Mouse (Mus musculus) ES-E14 (cell line): ENCODE measurements around the gene Aldob. TPM values are rescaled to one million over a fixed set of nuclear protein-coding genes. Genes with fewer than 3 reads are reported as not detected.
"Not testable (repeated sequence)": the region's sequence is repeated elsewhere in the genome, so short reads cannot be mapped to it uniquely, and the experiment has no call there.

Source experiments
- DNase-seq: peaks from one replicate; pipeline ENCODE4 v3.0.0-alpha.2; 2013; ENCODE audit warnings: low read depth, low spot score
- H3K27ac ChIP-seq: 2 replicates; pipeline ENCODE4 v1.5.1; 2012; ENCODE audit warnings: low read depth, mild to moderate bottlenecking, low read length, moderate library complexity, mixed read lengths; ENCODE audit not compliant: poor library complexity, insufficient read depth, severe bottlenecking
- H3K36me3 ChIP-seq: 2 replicates; pipeline ENCODE4 v1.6.1; 2012; ENCODE audit warnings: mild to moderate bottlenecking, low read length, moderate library complexity, mixed read lengths; ENCODE audit not compliant: control insufficient read depth, poor library complexity, insufficient read depth, severe bottlenecking
- H3K4me1 ChIP-seq, 2 experiments: fragments of 150-350 bp in 1 of 2; sonication (generic) in 1 of 2; 2 replicates each; pipeline ENCODE4 v1.6.1; 2012; ENCODE audit warnings: low read length in 2 of 2, mild to moderate bottlenecking in 1 of 2, mixed read lengths in 1 of 2; ENCODE audit not compliant: control insufficient read depth in 2 of 2, insufficient read depth in 2 of 2, poor library complexity in 1 of 2
- H3K4me3 ChIP-seq, 2 experiments: fragments of 150-350 bp in 1 of 2; sonication (generic) in 1 of 2; 2 replicates each; pipeline ENCODE4 v1.5.1; 2012; ENCODE audit warnings: low read length in 2 of 2, low read depth in 1 of 2, mild to moderate bottlenecking in 1 of 2, mixed read lengths in 1 of 2; ENCODE audit not compliant: insufficient read depth in 1 of 2, poor library complexity in 1 of 2, severe bottlenecking in 1 of 2
- H3K9ac ChIP-seq: 2 replicates; pipeline ENCODE4 v1.6.1; 2012; ENCODE audit warnings: low read depth, mild to moderate bottlenecking, low read length, mixed read lengths; ENCODE audit not compliant: poor library complexity, insufficient read depth, severe bottlenecking
- H3K9me3 ChIP-seq: fragments of 150-350 bp; sonication (generic); 2 replicates; pipeline ENCODE4 v1.6.1; 2012; ENCODE audit warnings: low read depth, mild to moderate bottlenecking, low read length; ENCODE audit not compliant: control insufficient read depth, insufficient read depth
- CHD2 ChIP-seq: IDR thresholded peaks from 2 replicates; pipeline ENCODE4 v1.6.1; 2014; ENCODE audit warnings: mild to moderate bottlenecking, low read depth, low read length, inconsistent platforms
- HCFC1 ChIP-seq: IDR thresholded peaks from 2 replicates; pipeline ENCODE4 v1.6.1; 2012; ENCODE audit warnings: low read length, inconsistent platforms, borderline replicate concordance; ENCODE audit not compliant: insufficient read depth
- MAFK ChIP-seq: IDR thresholded peaks from 2 replicates; pipeline ENCODE4 v1.6.1; 2014; ENCODE audit warnings: mild to moderate bottlenecking, low read depth, low read length, inconsistent platforms; ENCODE audit not compliant: insufficient read depth
- ZC3H11A ChIP-seq: IDR thresholded peaks from 2 replicates; pipeline ENCODE4 v1.6.1; 2012; ENCODE audit warnings: low read depth, mild to moderate bottlenecking, inconsistent platforms, low read length, borderline replicate concordance
- ZNF384 ChIP-seq: IDR thresholded peaks from 2 replicates; pipeline ENCODE4 v1.6.1; 2012; ENCODE audit warnings: low read depth, low read length, inconsistent platforms
- in situ Hi-C, 2 experiments: fragments of 600-800 bp; cut with MboI; formaldehyde crosslinking; loops; one replicate each; pipeline ENCODE4 v1.15.1; 2025; ENCODE audit warnings: low sequenced_read_pairs in 2 of 2, inconsistent platforms in 1 of 2; ENCODE audit not compliant: unreplicated experiment in 2 of 2
- total RNA-seq: library from RNA; depleted of rRNA; stranded (reverse); fragments of 300-350 nt; gene quantifications from 2 replicates; pipeline ENCODE4 v1.2.3, GENCODE M21; 2012

The Aldob gene
- total RNA-seq, 1 experiment, result not detected

- Histone ChIP-seq H3K9me3 (no peaks in the 10 kb centered on the region), H3K27ac (no peak overlapping the region), H3K4me1 (peaks cover 0 to 2% of the 10 kb centered on the region in 2 experiments; a peak in 2 of 4 replicates), H3K36me3 (peaks cover 9% of the 10 kb centered on the region), H3K4me3 (no peak overlapping the region), H3K9ac (no peak overlapping the region)
- no peak for DNase-seq
- in situ Hi-C loops, result no loop called here
- TF ChIP-seq HCFC1, result no peak
- TF ChIP-seq ZNF384, result no peak
Measured at GRCm38 (mm10) chr4:49514441-49514840, 34.9 kb downstream of the Aldob start.

GRCm38 (mm10) chr4:49512636-49513035 is 36.7 kb downstream of the Aldob start:
- H3K4me3 ChIP-seq, result no peak overlapping the region
- in situ Hi-C loops, result no loop called here
- no peak for DNase-seq
- peaks cover 9% of the 10 kb centered on the region for H3K36me3 ChIP-seq
- no peak overlapping the region for H3K9ac ChIP-seq
- H3K4me1 ChIP-seq, result no peaks in the 10 kb centered on the region; a peak in 1 of 4 replicates
- H3K9me3 ChIP-seq, result no peaks in the 10 kb centered on the region
- TF ChIP-seq MAFK (no peak), CHD2 (no peak), HCFC1 (no peak), ZC3H11A (no peak), ZNF384 (no peak)
- no peak overlapping the region for H3K27ac ChIP-seq

GRCm38 (mm10) chr4:49510236-49510835 is 39.0 kb downstream of the Aldob start:
- in situ Hi-C loops, DNase-seq: not testable (repeated sequence)

GRCm38 (mm10) chr4:49509183-49509582 is 40.2 kb downstream of the Aldob start:
- no peaks in the 10 kb centered on the region for H3K9me3 ChIP-seq
- no peak for DNase-seq
- no peak overlapping the region for H3K4me3 ChIP-seq
- in situ Hi-C loops, result no loop called here
- H3K9ac ChIP-seq, result no peak overlapping the region
- TF ChIP-seq ZNF384 (no peak), ZC3H11A (no peak), MAFK (no peak), HCFC1 (no peak), CHD2 (no peak)
- H3K36me3 ChIP-seq, result peaks cover 6% of the 10 kb centered on the region
- no peak overlapping the region for H3K27ac ChIP-seq
- H3K4me1 ChIP-seq, result no peaks in the 10 kb centered on the region

More at GRCm38 (mm10) chr4:49510236-49510835, 39.0 kb downstream of the Aldob start:
- H3K36me3 ChIP-seq, H3K27ac ChIP-seq, H3K9me3 ChIP-seq, H3K4me3 ChIP-seq, H3K9ac ChIP-seq, H3K4me1 ChIP-seq: not testable (repeated sequence)

DNA sequence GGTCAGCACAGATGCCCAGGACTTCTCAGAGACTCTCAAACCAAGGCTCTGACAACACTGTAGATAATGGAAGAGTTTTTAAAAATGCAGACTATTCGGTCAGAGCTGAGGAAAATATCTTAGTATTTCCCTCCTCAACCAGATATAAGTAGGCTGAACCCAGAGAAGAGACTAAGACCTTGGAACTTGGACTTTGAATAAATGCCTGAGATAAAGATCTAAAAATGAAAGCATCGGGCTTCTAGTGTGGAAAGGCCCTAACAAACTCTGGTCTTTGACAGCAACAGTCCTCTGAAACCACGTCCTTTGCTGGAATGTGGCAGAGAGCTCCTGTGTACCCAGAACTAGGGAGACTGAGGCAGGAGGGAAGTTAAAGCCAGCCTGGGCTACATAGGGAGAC is 43.0 kb downstream of the Aldob start, which contains the start of gene Baat:
Gene Baat (minus strand): TSS at position 172 of the 400 bp plus-strand sequence.
- in situ Hi-C loops, result no loop called here
- no peaks in the 10 kb centered on the region for H3K4me1 ChIP-seq

More for the DNA sequence above, 43.0 kb downstream of the Aldob start, which contains the start of gene Baat:
- no peak for DNase-seq
- Histone ChIP-seq H3K9ac (no peak within 1 kb of the TSS), H3K27ac (no peak within 1 kb of the TSS), H3K9me3 (no peaks in the 10 kb centered on the region), H3K36me3 (no peaks in the 10 kb centered on the region), H3K4me3 (no peak within 1 kb of the TSS)
- TF ChIP-seq ZC3H11A (no peak), ZNF384 (no peak), HCFC1 (no peak), CHD2 (no peak), MAFK (no peak)
